Mouse (Mus musculus) gastrocnemius, postnatal 14 days (tissue): ENCODE measurements around the gene Nabp2. TPM values are rescaled to one million over a fixed set of nuclear protein-coding genes. Genes with fewer than 3 reads are reported as not detected.

Source experiments
- DNase-seq: peaks from one replicate; pipeline ENCODE4 v3.0.0; 2021; ENCODE audit warnings: mixed read lengths
- intact Hi-C: fragments of 180-260 bp; cut with DNase I; formaldehyde crosslinking; loops from one replicate; pipeline ENCODE4 v1.15.1; 2025; ENCODE audit warnings: low total_unique reads
- long read RNA-seq, 2 experiments: library from polyadenylated mRNA; stranded (forward); transcript quantifications; one replicate each; pipeline ENCODE4 v2.0.0; 2021
- total RNA-seq, 2 experiments: library from RNA; stranded (reverse); gene quantifications; 2 replicates each; pipeline ENCODE4 v1.2.3; 2021

The Nabp2 gene
- total RNA-seq: 10 to 100 TPM; 48.2 to 51.8 TPM
- long read RNA-seq, experiment 1, transcript Nabp2-201 (7 exons, 1,130 nt): major isoform, 39 of 45 reads
- long read RNA-seq, experiment 1, partial matches to known transcripts: 2 of 45 reads
- long read RNA-seq, experiment 1, other reads (novel, unspliced or antisense): 2 of 45 reads
- long read RNA-seq, experiment 2, transcript Nabp2-201 (7 exons, 1,130 nt): major isoform, 38 of 48 reads
- long read RNA-seq, experiment 2, partial matches to known transcripts: 3 of 48 reads
- long read RNA-seq, experiment 2, other reads (novel, unspliced or antisense): 4 of 48 reads

DNA sequence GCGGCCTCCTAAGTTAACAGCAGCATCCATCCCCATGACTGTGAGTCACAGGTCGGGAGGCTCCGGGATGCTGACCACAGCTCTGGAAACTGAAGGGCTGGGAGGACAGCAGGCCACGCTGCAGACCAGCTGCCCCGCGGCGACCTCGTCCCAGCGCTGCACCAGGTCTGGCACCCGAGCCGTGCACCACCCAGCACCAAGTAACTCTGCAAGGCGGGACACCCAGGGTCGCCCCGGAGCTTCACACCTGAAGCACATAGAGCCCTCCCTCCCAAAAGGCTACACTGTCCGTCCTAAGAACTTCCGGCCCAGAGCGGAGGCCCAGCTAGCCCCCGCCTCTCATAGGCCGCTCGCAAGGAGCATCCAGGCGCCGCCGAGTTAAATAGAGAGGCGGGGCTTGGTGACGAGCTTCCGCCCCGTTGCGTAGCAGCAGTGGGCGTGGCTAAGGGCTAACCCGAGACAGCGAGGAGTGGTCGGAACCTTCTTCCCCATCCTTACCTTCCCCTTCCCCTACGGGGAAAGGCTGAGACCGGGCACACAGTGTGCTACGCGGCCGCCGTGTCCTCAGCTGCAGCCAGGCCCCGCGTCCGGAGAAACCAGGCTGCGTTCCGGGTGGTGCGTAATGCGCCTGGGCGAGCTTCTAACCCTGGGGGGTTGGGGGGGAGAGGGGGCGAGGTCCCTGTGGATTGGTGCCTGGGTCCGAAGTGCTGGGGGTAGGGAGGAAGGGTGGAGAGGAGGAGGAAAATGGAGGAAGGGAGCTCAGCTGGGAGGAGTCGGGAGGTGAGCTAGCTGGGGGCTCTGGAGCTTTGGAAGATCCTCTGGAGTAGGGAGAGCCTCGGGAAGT lies at the start of gene Nabp2, which contains the start of gene Rnf41:
Nabp2 (minus strand) TSS at position 282 of the 844 bp plus-strand sequence.
Rnf41 (plus strand) TSS at position 447 of the 844 bp plus-strand sequence.
- DNase-seq: peak; percentile 96
- intact Hi-C loops: no loop called here

DNA sequence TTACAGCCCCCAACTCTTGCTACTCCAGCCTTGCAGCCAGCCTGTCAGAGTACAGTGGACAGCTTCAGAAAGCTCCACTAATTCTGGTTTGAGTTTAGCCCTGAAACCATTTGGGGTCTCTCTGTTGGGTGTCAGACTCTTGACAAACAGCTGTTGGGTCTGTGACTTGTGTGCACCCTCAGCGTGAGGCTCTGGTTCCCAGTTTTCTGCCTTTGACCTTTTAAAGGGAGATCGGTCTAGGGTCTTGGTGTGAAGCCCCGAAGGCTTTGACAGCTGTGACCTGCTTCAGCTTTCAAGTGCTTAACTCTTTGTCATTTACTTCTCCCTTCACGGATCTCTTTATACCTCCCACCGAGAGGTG lies 49.0 kb upstream of the Nabp2 start:
- intact Hi-C loops: no loop called here
- no peak for DNase-seq

DNA sequence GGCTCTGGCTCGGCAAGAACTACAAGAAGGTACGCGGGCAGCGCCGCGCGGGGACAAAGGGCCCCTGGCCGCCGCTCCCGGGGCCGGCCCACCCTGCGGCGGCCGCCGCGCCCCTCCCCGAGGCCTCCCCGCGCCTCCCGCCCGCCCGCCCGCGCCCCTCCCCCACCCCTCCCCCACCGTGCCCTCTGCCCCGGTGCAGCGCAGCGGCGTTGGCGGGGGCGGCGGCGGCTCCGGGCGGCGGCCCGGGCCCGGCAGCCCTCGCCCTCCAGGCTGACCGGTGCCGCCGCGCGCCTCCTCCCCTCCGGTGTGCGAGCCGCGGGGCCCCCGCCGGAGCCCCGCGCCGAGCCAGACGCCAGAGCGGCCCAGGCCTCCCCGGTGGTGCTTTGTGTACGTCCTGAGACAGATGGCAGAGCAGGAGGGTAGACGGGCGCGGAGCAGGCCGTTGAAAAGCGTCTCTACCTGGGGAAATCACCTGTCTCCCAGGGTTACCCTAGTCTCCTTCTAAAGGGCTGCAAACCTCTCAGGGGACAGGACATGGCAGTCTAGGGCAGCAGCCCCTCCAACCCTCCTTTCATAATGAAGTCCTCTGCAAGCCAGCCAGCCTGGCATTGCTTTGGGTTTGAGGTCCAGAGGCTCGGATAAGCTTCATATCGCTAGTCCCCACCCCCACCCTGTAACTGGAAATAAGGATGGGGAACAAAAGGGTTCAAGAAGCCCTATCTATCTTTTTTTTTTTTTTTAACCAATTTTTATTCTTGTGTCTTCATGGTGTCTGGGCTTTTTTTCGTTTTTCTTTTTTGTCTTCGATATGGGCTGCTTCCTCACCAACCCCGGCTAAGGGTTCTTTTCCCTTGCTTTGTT lies 48.3 kb upstream of the Nabp2 start:
- DNase-seq: peak; percentile 42
- intact Hi-C loops: loop anchor here (5.0 kb wide), 2 partner anchors 92 to 127 kb away; partner anchors contain the start of gene Coq10a

DNA sequence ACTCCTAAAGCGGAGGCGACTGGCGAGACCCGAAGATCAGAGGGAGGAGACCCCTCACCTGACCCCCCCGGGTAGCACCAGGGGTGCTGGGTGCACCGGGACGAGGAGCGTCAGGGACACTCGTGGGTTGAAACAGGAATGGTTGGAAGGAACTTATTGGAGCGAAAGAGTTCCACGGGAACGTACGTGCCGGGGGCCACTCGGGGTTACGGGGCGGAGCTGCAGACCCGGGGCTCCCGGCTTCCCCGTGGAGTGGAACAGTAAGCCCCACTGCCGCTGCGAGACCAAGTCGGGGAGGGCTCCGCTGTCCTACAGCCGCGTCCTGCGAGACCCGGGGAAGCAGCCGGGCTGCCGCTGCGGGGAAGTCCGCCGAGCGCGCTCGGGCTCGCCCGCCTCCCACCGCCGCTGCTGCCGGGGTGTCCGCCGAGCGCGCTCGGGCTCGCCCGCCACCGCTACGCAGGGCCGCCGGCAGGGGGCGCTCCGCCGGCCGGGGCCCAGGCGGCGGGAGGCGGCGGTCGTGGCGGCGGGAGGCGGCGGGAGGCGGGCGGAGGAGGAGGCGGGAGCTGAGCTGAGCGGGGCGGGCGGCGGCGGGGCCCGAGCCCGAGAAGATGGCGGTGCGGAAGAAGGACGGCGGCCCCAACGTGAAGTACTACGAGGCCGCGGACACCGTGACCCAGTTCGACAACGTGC lies 47.6 kb upstream of the Nabp2 start, which contains the start of gene Smarcc2:
Smarcc2 (plus strand) TSS at position 530 of the 690 bp plus-strand sequence.
- peak; percentile 92 for DNase-seq
- intact Hi-C loops: loop anchor here (5.0 kb wide), 2 partner anchors 92 to 127 kb away; partner anchors contain the start of gene Coq10a

DNA sequence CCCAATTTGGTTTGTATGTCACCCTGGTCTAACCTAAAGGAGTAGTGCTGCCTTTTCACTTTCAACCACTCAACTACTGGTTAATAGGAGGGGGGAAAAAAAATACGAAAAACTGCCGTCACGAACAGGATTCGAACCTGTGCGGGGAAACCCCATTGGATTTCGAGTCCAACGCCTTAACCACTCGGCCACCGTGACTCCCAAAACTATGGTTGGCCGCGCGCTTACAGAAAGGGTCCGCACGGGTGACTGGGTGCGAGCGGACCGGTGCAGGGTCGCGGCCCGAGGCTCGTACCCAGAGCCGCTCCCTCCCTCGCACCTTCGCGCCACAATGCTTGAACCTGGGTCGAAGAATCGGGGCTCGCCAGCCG lies 47.0 kb upstream of the Nabp2 start:
- intact Hi-C loops: loop anchor here (5.0 kb wide), 2 partner anchors 91 to 126 kb away; partner anchors contain the start of gene Coq10a
- DNase-seq: peak; percentile 88

DNA sequence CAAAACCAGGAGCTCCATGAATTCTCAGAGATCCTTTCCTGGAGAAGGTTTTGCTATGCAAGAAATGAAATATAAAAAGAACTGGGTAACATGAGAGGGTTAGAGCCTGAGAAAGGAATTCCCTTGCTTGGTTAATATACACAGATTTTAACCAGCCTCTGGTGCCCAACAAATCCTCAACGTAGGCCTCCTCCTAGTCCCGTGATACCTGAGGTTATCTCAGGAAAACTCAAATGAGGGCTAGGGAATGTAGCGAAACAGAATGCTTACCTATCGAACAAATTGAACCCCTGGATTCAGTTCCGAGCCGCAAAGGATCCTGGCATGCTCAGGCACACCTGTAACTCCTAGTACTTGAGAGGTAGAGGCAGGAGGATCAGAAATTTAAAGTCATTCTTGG lies 46.4 kb upstream of the Nabp2 start:
- DNase-seq: no peak
- intact Hi-C loops: loop anchor here (5.0 kb wide), 2 partner anchors 90 to 125 kb away; partner anchors contain the start of gene Coq10a

DNA sequence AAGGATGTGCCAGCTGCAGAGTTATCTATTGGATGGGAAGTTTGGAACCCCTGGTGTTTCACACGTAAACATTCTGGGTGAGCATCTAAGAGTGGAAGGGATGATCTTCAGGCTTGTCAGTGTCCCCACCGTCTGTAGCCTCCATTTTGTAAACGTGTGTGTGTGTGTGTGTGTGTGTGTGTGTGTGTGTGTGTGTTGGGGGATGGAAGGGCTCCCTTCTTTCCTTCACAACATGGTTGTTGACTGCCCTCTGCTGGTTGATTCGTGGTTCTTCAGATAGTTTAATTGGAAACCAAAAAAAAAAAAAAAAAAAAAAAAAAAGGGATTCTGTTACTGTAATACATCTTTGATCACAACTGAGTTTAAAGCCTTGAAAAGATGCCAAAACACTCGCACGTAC lies 44.0 kb upstream of the Nabp2 start:
- peak; percentile 71 for DNase-seq
- intact Hi-C loops: loop anchor here (2.0 to 5.0 kb wide), 3 partner anchors 46 to 123 kb away; partner anchors contain the start of gene Coq10a

DNA sequence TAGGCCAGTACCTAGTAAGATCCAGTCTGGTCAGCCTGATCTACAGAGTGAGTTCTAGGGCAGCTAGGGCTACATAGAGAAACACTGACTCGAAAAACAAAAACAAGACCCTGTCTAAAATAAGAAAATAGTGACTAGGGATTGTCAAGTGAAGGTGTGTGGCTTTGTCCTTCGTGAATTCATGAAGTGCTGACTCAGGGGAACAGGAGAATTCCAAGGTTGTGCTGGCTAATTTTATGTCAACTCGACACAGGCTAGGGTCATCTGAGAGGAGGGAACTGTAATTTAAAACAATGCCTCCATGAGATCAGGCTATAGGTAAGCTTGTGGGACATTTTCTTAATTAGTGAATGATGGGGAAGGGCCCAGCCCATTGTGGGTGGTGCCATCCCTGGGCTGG lies 43.2 kb upstream of the Nabp2 start:
- intact Hi-C loops: loop anchor here (2.0 kb wide), 1 partner anchor 46 kb away; no protein-coding TSS in a partner anchor

DNA sequence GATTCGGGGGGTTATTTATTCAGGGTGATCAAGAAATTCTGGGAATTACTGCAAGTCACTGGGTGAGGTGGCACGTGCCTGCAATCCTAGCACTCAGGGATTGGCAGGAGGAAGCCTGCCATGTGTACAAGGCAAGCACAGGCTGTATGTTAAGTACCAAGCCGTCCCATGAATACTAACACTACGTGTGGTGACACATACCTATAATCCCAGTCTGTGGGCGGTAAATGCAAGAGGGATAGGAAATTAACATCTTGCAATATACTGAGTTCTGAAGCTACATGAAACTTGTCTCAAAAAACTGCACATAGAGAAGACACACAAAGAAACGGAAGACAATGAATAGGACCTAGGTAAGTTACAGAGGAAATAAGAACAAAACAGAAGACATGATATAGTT lies 39.7 kb upstream of the Nabp2 start:
- DNase-seq: no peak
- intact Hi-C loops: no loop called here

More for the DNA sequence above, 43.2 kb upstream of the Nabp2 start:
- no peak for DNase-seq

DNA sequence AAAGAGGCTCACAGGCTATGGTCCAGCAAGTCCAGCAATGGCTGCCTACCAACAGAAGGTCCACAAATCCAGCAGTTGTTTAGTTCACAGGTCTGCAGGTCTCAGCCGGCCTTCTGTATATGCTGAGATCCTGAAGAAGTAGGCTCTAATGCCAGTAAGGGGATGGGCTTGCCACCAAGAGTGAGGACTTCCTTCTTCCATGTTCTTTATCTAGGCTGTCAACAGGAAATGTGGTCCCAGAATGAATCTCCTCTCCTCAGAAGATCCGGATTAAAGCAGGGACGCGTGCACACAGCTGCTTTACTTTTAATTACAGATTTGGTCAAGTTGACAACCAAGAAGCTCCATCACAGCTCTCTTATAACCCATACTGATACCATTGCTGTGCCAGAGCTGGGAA lies 34.1 kb upstream of the Nabp2 start:
- intact Hi-C loops: no loop called here
- no peak for DNase-seq

DNA sequence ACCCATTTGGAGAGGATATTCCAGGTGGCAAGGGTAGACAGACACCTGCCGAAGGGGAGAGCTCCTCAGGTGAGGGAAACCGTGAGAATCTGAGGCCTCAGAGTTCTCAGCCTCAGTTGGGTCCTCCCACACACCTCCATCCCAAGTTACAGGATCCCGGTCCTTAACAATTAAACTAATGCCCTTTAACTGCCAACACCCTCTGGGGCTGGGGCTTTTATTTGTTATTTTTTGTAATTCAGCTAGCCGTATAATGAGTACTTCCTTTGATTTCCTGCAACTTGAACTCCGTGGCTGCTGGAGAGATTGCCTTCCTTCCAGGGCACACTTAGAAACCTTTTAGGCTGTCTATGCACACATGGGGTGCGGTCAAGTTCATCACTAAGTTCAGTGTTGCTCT lies 33.1 kb upstream of the Nabp2 start:
- intact Hi-C loops: no loop called here
- DNase-seq: no peak

DNA sequence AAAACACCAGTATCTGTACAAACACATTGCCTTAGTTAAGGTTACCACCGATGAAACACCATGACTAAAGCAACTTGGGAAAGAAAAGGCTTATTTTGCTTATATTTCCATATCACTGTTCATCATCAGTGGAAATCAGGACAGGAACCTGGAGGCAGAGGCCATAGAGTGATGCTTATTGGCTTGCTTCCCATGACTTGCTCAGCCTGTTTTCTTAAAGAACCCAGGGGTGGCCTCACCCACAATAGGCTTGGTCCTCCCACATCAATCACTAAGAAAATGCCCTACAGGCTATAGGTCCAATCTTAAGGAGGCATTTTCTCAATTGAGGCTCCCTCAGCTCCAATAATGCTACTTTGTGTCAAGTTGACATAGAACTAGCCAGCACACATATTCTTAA lies 31.4 kb upstream of the Nabp2 start:
- DNase-seq: no peak
- intact Hi-C loops: no loop called here

DNA sequence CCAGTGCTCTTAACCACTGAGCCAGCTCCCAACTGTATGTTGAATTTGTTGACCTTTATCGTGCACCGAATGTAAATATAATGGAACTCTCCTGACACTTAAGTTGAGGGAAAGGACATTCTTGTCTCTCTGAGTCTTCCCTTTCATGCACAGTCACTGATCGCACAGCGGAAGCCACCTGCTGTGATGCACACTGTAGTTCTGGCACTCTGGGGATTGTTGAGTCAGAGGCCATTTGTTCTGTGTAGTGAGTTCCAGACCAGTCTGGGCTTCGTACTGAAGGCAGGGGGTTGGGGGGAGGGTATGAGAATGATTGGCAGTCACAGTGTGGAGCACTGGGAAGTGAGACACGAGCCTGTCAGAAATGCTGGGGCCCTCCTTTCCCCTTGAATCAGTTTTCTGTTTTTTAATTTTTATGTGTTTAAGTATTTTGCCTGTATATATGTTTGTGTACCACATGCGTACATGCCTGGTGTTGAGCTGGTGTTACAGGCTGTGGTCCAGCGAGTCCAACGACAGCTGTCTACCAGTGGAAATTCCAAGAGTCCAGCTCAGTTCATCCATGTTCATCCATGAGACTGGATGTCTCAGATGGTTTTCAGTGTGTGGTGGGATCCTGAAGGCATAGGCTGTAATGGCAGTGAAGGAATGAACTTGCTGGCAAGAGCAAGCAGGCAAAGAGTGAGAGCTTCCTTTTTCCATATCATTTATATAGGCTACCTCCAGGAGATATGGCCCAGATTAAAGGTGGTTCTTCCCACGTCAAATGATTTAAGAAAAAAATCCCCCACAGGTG lies 30.2 kb upstream of the Nabp2 start:
- intact Hi-C loops: no loop called here
- DNase-seq: no peak

DNA sequence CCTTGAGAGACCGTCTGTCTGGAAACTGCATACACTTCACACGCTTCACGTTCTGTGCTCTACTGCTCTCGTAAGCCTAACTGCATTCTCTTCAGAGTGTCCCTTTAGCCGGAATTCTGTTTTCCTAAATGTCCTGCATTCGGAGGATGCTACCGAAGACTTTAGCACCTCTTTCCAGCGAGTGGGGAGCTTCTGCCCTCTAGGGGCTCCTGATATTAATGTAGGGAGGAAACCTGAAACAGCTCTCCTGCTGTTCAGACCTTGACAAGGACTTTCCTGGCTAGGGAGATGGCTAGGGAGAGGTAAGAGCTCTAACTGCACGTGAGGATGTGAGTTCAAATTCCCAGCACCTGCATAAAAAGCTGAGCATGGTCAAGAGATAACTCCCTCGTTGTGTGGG lies 29.1 kb upstream of the Nabp2 start:
- intact Hi-C loops: no loop called here
- DNase-seq: no peak

DNA sequence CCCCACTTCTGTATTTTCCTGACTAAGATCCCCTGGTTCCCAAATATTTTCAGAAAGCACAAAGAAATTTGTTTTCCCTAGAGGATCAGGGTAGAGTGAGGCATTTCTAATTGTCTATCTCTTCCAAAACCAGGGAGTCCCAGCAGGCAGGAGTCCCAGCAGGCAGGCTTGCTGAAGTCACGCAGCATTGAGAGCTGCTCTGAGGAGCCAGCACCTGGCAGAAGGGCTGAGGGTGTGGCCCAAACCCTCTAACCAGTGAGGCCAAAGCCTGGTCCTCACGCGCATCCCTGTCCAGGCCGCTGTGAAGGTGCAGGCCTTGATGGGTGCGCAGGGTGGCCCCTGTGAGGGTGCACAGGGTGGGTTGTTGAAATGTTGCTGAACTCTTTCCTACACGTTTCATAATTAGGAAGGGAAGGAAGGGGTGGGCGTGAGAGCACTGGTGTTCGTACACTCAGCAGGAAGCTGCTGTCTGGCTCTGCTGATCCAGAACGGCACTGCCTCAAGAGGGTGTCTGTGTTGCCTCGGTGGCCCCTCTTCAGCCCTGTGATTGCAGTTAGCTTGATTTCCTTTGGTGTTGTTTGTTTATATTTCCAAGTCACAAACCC lies 27.5 kb upstream of the Nabp2 start:
- intact Hi-C loops: no loop called here
- no peak for DNase-seq

DNA sequence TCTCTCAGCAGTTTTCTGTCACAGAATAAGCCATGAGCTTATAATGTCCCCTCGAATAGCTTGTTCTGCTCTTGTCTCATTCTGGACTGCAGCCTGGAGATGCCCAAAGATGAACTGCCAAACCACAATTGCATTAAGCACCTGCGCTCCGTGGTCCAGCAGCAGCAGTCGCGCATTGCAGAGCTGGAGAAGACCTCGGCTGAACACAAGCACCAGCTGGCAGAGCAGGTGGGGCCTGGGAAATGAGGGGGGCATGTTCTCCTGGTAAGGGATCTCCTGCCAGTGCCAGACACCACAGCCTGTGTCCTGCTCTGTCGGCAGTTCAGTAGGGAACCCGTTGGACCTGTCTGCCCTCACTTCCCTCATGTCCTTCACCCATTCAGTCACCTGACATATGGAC lies 25.1 kb upstream of the Nabp2 start:
- intact Hi-C loops: no loop called here
- no peak for DNase-seq

DNA sequence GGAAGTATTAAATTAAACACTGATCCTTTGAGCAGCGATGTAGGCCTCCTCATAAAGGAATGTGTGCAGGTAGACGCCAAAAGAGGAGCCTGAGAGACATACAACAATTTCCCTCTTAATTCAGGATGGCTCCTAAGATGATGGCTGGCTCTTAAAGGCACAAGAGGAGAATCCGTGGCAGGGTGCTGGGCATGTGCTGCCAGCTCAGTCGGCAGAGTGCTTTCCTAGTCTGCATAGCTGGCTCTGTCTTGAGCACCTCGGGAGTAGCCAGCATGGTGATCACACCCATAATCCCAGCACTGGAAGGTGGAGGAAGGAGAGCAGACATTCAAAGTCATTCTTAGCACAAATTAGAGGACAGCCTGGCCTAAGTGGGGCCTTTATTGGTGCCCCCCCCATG lies 24.6 kb upstream of the Nabp2 start:
- intact Hi-C loops: no loop called here
- no peak for DNase-seq
